Mouse (Mus musculus): ENCODE measurements around the gene Sfxn2. TPM values are rescaled to one million over a fixed set of nuclear protein-coding genes. Genes with fewer than 3 reads are reported as not detected.

The Sfxn2 gene
- polyA plus RNA-seq, 1 experiment from 2014 or later: 28.6 TPM

DNA sequence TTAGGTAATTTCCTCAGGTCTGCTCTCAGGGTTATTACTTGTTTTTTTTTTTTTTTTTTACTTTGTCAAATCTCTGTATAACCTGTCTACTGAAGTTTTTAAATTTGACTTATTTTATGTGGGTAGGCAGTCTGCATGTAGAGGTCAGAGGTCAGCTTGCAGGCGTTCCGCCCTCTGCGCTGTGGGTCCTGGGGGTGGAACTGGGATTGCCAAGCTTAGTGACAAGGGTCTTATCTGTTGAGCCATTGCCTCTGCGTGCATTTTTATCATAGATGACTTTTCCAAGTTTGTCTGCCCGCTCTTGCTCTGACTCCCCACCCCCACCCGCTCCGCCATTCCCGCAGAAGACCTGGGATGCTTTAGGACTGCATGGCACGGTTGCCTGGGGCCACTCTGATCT lies 62.6 kb downstream of the Sfxn2 start:
- Histone ChIP-seq H3K4me2 (0 out of 2 replicates have a peak overlapping the region, but pooled peaks have one; percentile 2), H3K4me1 (replicated peaks) (peaks cover 63% of the 10 kb centered on the region), H3K27me3 (no peaks in the 10 kb centered on the region), H3K27ac (replicated peaks) (no peak overlapping the region), H3K9ac (no peak overlapping the region), H3K4me3 (replicated peaks) (no peak overlapping the region), H3K36me3 (replicated peaks) (peaks cover 9% of the 10 kb centered on the region), H3K9me3 (replicated peaks) (no peaks in the 10 kb centered on the region)
- WGBS (ENCODE audit: insufficient replicate concordance): 35% methylated on average over 9 of the region's 9 CpGs
- ATAC-seq (ENCODE audit: insufficient read depth): peak; percentile 42; the same call in 1 of the 2 replicates

DNA sequence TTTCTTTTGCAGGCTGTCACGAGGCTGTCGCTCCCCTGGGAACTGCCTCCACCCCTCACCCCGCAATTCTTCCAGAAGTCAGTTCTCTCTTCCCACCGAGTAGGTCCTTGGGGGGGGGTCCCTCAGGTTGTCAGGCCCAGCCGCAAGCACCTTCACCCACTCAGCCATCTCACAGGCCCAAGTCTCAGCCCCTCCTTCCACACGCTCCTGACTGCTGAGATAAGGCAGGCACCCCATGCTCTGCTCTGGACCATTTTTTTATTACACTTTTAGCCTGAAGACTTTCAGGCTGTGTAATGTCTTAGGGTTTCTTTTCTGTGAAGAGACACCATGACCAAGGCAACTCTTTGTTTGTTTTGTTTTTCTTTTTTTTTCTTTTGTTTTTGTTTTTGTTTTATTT lies 64.4 kb downstream of the Sfxn2 start:
- Histone ChIP-seq H3K9ac (no peak overlapping the region), H3K27ac (replicated peaks) (0 out of 2 replicates have a peak overlapping the region, but pooled peaks have one; percentile 14), H3K4me3 (replicated peaks) (no peak overlapping the region), H3K4me1 (replicated peaks) (peaks cover 81% of the 10 kb centered on the region), H3K9me3 (replicated peaks) (no peaks in the 10 kb centered on the region), H3K4me2 (no peak overlapping the region), H3K27me3 (no peaks in the 10 kb centered on the region), H3K36me3 (replicated peaks) (peaks cover 5% of the 10 kb centered on the region)
- ATAC-seq (ENCODE audit: insufficient read depth): 0 out of 2 replicates have a peak, but pooled peaks have one; percentile 28
- 52% methylated on average over 6 of the region's 6 CpGs for WGBS (ENCODE audit: insufficient replicate concordance)

DNA sequence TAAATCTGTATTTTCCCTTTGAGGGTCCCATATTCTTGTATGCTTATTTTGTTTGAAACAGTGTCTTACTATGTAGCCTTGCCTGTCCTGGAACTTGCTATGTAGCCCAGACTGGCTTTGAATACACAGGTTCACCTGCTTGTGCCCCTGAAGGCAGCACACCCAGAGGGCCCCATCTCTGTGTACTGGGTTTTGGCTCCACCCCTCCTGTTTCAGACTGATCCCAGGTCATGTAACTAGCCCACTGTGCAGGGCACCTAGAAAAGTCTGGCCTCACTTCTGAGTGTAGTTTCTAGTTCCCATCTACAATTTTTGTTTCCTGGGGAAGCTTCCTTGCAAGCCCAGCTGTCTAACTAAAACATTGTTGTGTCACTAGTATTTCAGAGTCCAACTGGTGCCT lies 65.9 kb downstream of the Sfxn2 start:
- Histone ChIP-seq H3K36me3 (replicated peaks) (peaks cover 6% of the 10 kb centered on the region), H3K9ac (no peak overlapping the region), H3K4me3 (replicated peaks) (no peak overlapping the region), H3K9me3 (replicated peaks) (no peaks in the 10 kb centered on the region), H3K4me2 (no peak overlapping the region), H3K27me3 (no peaks in the 10 kb centered on the region), H3K4me1 (replicated peaks) (peaks cover 81% of the 10 kb centered on the region), H3K27ac (replicated peaks) (peak overlapping the region; percentile 35; the same call in 1 of the 2 replicates)
- ATAC-seq (ENCODE audit: insufficient read depth): no peak

DNA sequence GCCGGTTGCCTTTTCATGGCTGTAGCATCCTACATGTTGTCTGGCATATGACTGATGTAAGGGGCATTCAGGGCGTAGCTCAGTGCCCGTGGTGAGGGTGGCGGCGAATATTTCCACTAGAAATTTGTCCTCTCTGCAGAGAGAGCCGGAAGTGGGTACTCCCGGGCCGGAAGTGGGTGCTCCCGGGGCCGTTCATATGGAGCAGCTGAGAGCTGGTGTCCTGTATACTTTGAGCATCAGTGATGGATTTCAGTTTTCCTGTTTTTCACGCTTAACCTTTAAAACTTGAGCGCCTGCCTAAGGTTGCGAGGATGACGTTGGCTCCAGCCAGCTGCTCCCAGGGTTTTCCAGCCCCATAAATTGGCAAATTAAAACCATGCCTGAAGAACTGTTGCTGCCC lies 66.3 kb downstream of the Sfxn2 start:
- H3K4me1 ChIP-seq (replicated peaks): peaks cover 82% of the 10 kb centered on the region
- H3K27me3 ChIP-seq: no peaks in the 10 kb centered on the region
- 73% methylated on average over 14 of the region's 14 CpGs for WGBS (ENCODE audit: insufficient replicate concordance)
- no peak overlapping the region for H3K4me2 ChIP-seq
- H3K4me3 ChIP-seq (replicated peaks): no peak overlapping the region
- no peak for ATAC-seq (ENCODE audit: insufficient read depth)
- H3K36me3 ChIP-seq (replicated peaks): peaks cover 11% of the 10 kb centered on the region
- H3K9me3 ChIP-seq (replicated peaks): no peaks in the 10 kb centered on the region
- H3K9ac ChIP-seq: no peak overlapping the region
- 0 out of 2 replicates have a peak overlapping the region, but pooled peaks have one; percentile 35 for H3K27ac ChIP-seq (replicated peaks)

DNA sequence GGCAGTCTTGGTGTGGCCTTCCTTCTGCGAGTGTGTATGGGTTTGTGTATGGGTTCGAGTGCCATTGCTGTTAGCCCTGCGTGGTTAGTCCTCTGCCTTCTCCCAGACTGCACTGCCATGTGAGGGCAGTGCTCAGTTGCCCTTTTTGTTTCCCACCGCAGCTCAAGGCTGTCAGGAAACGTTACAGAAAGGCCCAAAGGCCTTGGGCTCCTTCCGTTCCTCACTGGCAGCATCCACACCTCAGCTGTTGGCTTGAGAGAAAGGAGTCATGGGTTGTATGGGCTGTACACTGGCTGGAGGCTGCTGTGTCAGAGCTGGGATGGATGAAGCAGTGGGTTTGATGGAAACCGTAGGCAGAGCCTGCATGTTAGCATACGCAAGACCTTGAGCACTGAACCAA lies 67.6 kb downstream of the Sfxn2 start:
- H3K27me3 ChIP-seq: no peaks in the 10 kb centered on the region
- H3K9me3 ChIP-seq (replicated peaks): no peaks in the 10 kb centered on the region
- no peak overlapping the region for H3K4me3 ChIP-seq (replicated peaks)
- H3K27ac ChIP-seq (replicated peaks): no peak overlapping the region
- no peak overlapping the region for H3K9ac ChIP-seq
- 74% methylated on average over 8 of the region's 8 CpGs for WGBS (ENCODE audit: insufficient replicate concordance)
- ATAC-seq (ENCODE audit: insufficient read depth): no peak
- H3K36me3 ChIP-seq (replicated peaks): peaks cover 20% of the 10 kb centered on the region
- H3K4me2 ChIP-seq: no peak overlapping the region
- peaks cover 84% of the 10 kb centered on the region for H3K4me1 ChIP-seq (replicated peaks)

DNA sequence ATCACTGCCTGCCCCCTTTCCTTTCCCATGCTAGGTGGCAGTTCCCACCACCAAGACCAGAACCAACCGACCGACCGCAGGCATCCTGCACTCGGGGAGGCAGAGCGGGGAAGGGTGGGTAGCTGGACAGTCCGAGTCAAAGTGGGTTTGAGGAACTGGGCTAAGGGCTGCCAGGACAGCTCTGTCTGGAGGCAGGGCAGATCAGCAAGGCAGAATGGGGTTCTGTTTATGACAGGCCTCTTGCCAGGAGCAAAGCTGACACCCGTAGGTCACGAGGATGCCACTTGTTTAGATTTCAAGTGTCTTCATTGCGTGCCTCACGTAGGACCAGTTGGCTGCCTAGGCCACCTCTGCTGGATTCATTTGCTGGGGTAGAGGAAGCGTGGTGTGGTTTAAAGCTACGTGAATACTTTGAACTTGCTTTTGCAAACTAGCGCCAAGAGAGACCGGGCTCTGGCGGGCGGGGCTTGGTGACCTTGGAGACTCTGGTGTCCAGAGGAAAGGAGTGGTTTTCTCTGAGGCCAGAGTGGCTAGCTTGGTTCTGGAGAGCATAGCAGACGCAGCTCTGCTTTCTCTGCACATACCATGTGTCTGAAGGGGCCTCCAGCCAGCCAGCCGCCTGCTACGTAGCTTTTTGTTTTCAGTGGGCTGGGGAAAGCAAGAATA lies 68.4 kb downstream of the Sfxn2 start:
- no peak; the same call in 1 of the 2 replicates for ATAC-seq (ENCODE audit: insufficient read depth)
- Histone ChIP-seq H3K36me3 (replicated peaks) (peaks cover 25% of the 10 kb centered on the region), H3K4me2 (no peak overlapping the region), H3K9ac (no peak overlapping the region), H3K4me3 (replicated peaks) (no peak overlapping the region), H3K27me3 (no peaks in the 10 kb centered on the region), H3K27ac (replicated peaks) (peak overlapping the region; percentile 26; the same call in 1 of the 2 replicates), H3K4me1 (replicated peaks) (peaks cover 84% of the 10 kb centered on the region), H3K9me3 (replicated peaks) (no peaks in the 10 kb centered on the region)
- WGBS (ENCODE audit: insufficient replicate concordance): 53% methylated on average over 19 of the region's 19 CpGs

DNA sequence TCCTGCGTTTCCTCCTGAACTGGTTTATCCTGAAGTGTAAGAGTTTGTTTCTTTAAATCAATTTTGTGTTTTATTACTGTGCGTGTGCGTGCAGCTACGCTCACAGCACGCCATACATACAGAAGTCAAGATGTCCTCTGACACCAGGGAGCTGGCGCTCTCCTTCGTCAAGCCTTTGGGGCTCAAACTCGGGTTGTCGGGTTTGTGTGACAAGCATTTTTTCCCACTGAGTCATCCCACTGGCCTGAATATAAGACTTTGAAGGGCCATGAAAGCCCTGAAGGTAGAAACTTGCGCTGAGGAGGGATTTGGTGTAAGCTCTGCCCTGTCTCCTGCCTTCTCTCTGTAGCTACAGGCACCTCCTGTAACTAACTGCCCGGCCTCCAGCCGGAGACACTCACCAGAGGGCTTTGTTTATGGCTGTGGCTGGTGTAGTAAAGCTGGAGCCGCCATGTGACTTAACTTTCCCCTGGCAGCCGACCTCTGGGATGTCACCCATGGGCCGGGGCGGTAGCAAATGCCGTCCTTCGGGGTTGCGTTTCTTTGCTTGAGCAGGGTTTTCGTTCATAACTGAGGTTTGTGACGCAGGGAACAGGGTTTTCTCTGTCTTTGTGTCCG lies 69.1 kb downstream of the Sfxn2 start:
- Histone ChIP-seq H3K4me2 (no peak overlapping the region), H3K36me3 (replicated peaks) (peaks cover 25% of the 10 kb centered on the region), H3K4me1 (replicated peaks) (peaks cover 80% of the 10 kb centered on the region), H3K27ac (replicated peaks) (no peak overlapping the region), H3K9me3 (replicated peaks) (no peaks in the 10 kb centered on the region), H3K27me3 (no peaks in the 10 kb centered on the region), H3K4me3 (replicated peaks) (no peak overlapping the region), H3K9ac (no peak overlapping the region)
- 81% methylated on average over 22 of the region's 22 CpGs for WGBS (ENCODE audit: insufficient replicate concordance)
- ATAC-seq (ENCODE audit: insufficient read depth): no peak

DNA sequence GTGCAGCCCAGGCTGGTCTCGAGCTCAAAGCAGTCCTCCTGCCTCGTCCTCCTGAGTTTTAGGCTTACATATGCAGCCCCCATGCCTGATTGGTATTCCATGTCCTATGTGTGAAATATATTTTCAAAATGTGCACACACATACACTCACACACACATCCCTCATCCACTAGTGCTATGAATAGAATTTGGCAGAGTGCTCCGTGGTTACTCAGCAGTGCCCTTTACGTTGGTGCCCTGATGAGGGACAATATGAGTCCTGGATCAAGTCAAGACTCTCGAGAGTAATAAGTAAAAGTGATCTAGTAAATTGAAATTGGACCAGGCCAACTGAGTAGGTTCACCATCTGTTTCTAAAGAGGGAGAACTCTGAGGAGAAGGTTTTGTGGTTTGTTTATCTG lies 70.1 kb downstream of the Sfxn2 start:
- Histone ChIP-seq H3K27ac (replicated peaks) (no peak overlapping the region), H3K4me2 (no peak overlapping the region), H3K36me3 (replicated peaks) (peaks cover 22% of the 10 kb centered on the region), H3K27me3 (no peaks in the 10 kb centered on the region), H3K9ac (no peak overlapping the region), H3K9me3 (replicated peaks) (no peaks in the 10 kb centered on the region), H3K4me1 (replicated peaks) (peaks cover 72% of the 10 kb centered on the region), H3K4me3 (replicated peaks) (no peak overlapping the region)
- WGBS (ENCODE audit: insufficient replicate concordance): 68% methylated on average over 5 of the region's 5 CpGs
- ATAC-seq (ENCODE audit: insufficient read depth): no peak

DNA sequence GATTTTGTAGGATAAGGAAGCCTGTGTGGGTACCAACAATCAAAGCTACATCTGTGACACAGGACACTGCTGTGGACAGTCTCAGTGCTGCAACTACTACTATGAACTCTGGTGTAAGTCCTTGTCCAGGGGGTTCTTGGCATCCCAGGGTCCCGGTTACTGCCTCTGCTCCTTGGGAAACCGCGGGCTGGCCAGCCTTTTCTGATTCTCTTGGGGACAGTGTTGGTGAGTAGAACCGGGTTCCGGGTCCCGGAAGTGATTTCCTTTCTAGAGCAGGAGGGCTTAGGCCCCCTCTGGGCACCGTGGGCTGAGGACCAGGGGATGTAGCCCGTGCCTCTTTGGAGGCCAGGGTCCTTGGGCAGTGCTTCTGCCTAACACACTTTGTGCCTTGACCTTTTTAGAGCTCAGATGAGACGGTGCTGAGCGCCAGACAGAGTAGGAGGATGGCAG lies 71.2 kb downstream of the Sfxn2 start:
- H3K36me3 ChIP-seq (replicated peaks): peaks cover 32% of the 10 kb centered on the region
- peak overlapping the region; percentile 45 for H3K27ac ChIP-seq (replicated peaks)
- H3K9ac ChIP-seq: no peak overlapping the region

DNA sequence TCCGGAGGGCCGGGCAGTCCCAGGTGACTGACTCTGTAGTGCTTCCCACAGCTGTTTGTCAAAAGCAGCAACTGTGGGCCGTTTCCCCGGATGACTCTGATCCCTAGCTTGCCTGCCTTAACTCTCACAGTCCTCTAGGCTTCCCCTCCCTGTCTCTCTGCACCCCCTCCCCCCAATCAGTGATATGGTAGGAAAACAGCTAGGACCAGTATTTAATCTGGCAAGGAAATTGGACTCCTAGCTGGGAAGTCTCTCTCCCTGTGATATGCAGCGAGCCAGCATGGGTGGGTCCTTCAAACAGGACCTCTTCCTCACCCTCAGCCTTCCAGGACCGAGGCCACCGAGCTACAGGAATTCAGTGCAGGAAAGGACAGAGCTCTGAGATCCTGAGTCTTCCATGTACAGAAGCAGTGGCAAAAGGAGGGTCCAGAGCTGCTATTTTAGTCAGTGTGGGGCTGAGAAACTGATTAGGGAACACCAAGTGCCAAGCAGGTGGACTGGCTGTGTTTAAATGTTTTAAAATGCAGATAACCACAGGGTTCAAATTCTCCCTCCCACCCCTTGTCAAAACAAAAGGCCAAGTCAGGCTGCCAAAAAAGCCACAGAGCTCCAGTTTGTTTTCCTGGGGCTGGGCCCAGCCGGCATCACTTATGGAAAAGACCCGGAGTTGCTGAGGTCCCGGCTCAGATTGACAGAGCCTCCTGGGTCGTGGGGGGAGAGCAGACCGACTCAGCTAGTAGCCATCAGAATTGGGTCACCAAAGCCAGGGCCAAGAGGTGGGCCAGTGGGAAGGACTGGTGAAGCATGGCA lies 71.8 kb downstream of the Sfxn2 start:
- WGBS (ENCODE audit: insufficient replicate concordance): 64% methylated on average over 12 of the region's 12 CpGs
- Histone ChIP-seq H3K4me1 (replicated peaks) (peaks cover 61% of the 10 kb centered on the region), H3K4me2 (no peak overlapping the region), H3K27ac (replicated peaks) (peak overlapping the region; percentile 45), H3K9ac (no peak overlapping the region), H3K36me3 (replicated peaks) (peaks cover 32% of the 10 kb centered on the region), H3K9me3 (replicated peaks) (no peaks in the 10 kb centered on the region), H3K27me3 (no peaks in the 10 kb centered on the region), H3K4me3 (replicated peaks) (no peak overlapping the region)
- ATAC-seq (ENCODE audit: insufficient read depth): peak; percentile 7; the same call in 1 of the 2 replicates

More for the DNA sequence above, 71.2 kb downstream of the Sfxn2 start:
- H3K4me2 ChIP-seq: no peak overlapping the region
- H3K4me3 ChIP-seq (replicated peaks): no peak overlapping the region
- H3K4me1 ChIP-seq (replicated peaks): peaks cover 67% of the 10 kb centered on the region
- no peaks in the 10 kb centered on the region for H3K27me3 ChIP-seq
- 76% methylated on average over 10 of the region's 10 CpGs for WGBS (ENCODE audit: insufficient replicate concordance)
- ATAC-seq (ENCODE audit: insufficient read depth): 0 out of 2 replicates have a peak, but pooled peaks have one; percentile 6
- H3K9me3 ChIP-seq (replicated peaks): no peaks in the 10 kb centered on the region

DNA sequence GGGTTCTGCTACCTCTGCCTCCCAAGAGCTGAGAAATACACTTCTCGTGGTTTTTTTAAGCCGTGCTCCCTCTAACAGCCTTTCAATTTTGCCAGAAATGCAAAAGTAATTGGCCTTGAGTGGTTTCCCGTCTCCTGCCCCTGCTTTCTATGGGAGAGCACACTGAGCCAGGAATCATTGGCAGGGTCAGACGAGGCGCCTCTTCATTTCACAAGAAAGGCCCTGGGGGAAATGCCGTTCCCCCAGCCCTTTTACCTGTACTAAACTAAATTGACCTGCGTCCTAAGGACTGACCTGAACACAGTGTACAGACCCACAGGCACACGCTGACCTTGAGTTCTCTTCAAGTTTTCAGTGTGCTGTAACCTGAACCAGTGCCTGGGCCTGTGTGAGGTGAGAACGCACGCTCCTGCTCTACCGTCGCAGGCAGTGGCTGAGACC lies 72.9 kb downstream of the Sfxn2 start:
- Histone ChIP-seq H3K4me2 (no peak overlapping the region), H3K9ac (no peak overlapping the region), H3K27ac (replicated peaks) (no peak overlapping the region; the same call in 1 of the 2 replicates), H3K27me3 (no peaks in the 10 kb centered on the region), H3K36me3 (replicated peaks) (peaks cover 32% of the 10 kb centered on the region), H3K4me1 (replicated peaks) (peaks cover 52% of the 10 kb centered on the region), H3K4me3 (replicated peaks) (no peak overlapping the region), H3K9me3 (replicated peaks) (no peaks in the 10 kb centered on the region)
- WGBS (ENCODE audit: insufficient replicate concordance): 80% methylated on average over 12 of the region's 12 CpGs
- no peak for ATAC-seq (ENCODE audit: insufficient read depth)

Measured in liver, embryonic 15.5 days (tissue).